Mouse (Mus musculus) forebrain, embryonic 14.5 days (tissue): ENCODE measurements around the gene Acox1. TPM values are rescaled to one million over a fixed set of nuclear protein-coding genes. Genes with fewer than 3 reads are reported as not detected.

Experiments
- ATAC-seq: fragments of 200-750 bp; cut with Nextera tagmentation; 2 replicates; pipeline ENCODE4 v1.8.0; 2017; ENCODE audit warnings: mild to moderate bottlenecking, moderate library complexity
- DNase-seq: peaks from one replicate; pipeline ENCODE4 v3.0.0-alpha.2; 2015; ENCODE audit warnings: low spot score
- H3K27ac ChIP-seq: fragments of 300-500 bp; sonication (generic); 2 replicates; pipeline ENCODE4 v1.5.1; 2014; ENCODE audit warnings: low read depth, mild to moderate bottlenecking, control low read depth, low read length, moderate library complexity
- H3K27me3 ChIP-seq: fragments of 300-500 bp; sonication (generic); replicated peaks from 2 replicates; pipeline ENCODE4 v1.6.1; 2014; ENCODE audit warnings: low read length, control low read depth, mixed read lengths; ENCODE audit not compliant: control insufficient read depth, insufficient read depth
- H3K36me3 ChIP-seq: fragments of 300-500 bp; sonication (generic); 2 replicates; pipeline ENCODE4 v1.6.1; 2014; ENCODE audit warnings: low read length, control low read depth; ENCODE audit not compliant: control insufficient read depth, insufficient read depth
- H3K4me1 ChIP-seq: fragments of 300-500 bp; sonication (generic); 2 replicates; pipeline ENCODE4 v1.6.1; 2014; ENCODE audit warnings: antibody characterized with exemption, low read length, control low read depth; ENCODE audit not compliant: control insufficient read depth, insufficient read depth
- H3K4me2 ChIP-seq: fragments of 300-500 bp; sonication (generic); 2 replicates; pipeline ENCODE4 v1.6.1; 2014; ENCODE audit warnings: mild to moderate bottlenecking, control low read depth, low read length
- H3K4me3 ChIP-seq: fragments of 300-500 bp; sonication (generic); 2 replicates; pipeline ENCODE4 v1.5.1; 2014; ENCODE audit warnings: low read depth, low read length, control low read depth
- H3K9ac ChIP-seq: fragments of 300-500 bp; sonication (generic); 2 replicates; pipeline ENCODE4 v1.6.1; 2014; ENCODE audit warnings: mild to moderate bottlenecking, low read length, control low read depth, moderate library complexity
- H3K9me3 ChIP-seq: fragments of 300-500 bp; sonication (generic); replicated peaks from 2 replicates; pipeline ENCODE4 v1.6.1; 2016; ENCODE audit warnings: low read length, control low read depth, mixed read lengths; ENCODE audit not compliant: control insufficient read depth
- WGBS: fragments of 180-500 bp; shearing (Covaris S2); extraction: QIAGEN DNeasy Blood & Tissue Kit; methylation state at CpG from one replicate; pipeline ENCODE4 v1.1.7; 2014; 5-methylcytosine and 5-hydroxymethylcytosine counted together
- polyA plus RNA-seq: library from polyadenylated mRNA; unstranded; fragments of >200 nt; fragmentation: Nextera tagmentation; extraction: Ambion mirVana; gene quantifications from 2 replicates; pipeline ENCODE4 v1.2.1, GENCODE M21; 2014

Acox1 gene
- polyA plus RNA-seq, 1 experiment from 2014 or later = 48.1 TPM

GRCm38 (mm10) chr11:116201151-116201550 is 2.3 kb upstream of the Acox1 start:
- Histone ChIP-seq H3K4me2 (no peak overlapping the region), H3K4me3 (no peak overlapping the region), H3K27ac (no peak overlapping the region), H3K9me3 (no peaks in the 10 kb centered on the region), H3K27me3 (no peaks in the 10 kb centered on the region), H3K36me3 (peaks cover 13% of the 10 kb centered on the region), H3K4me1 (peaks cover 13% of the 10 kb centered on the region), H3K9ac (no peak overlapping the region)
- DNase-seq (no peak), ATAC-seq (no peak)
- WGBS = 92% methylated on average over 2 of the region's 2 CpGs

DNA sequence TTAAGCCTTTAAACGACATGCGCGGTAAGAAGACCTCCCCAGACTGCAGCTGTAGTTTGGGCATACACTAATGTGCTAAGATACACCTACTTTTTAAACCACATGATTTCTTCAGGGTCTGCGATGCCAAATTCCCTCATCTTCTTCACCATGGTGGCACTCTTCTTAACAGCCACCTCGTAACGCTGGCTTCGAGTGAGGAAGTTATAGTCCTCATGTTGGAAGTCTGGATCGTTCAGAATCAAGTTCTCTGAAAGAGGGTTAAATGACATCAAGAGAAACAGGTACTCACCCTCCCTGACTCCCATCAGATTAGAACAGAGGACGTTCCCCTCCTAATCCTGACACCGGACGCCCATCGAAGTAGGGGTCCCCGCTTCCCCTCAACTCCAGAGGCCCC is 713 bp downstream of the Acox1 start:
- peak overlapping the region; percentile 74 for H3K4me3 ChIP-seq
- WGBS = 25% methylated on average over 13 of the region's 13 CpGs
- 0 out of 2 replicates have a peak, but pooled peaks cover 9% of the 10 kb centered on the region for H3K36me3 ChIP-seq
- peak overlapping the region; percentile 93 for H3K27ac ChIP-seq
- peak overlapping the region; percentile 88 for H3K9ac ChIP-seq
- peaks cover 13% of the 10 kb centered on the region for H3K4me1 ChIP-seq
- no peaks in the 10 kb centered on the region for H3K9me3 ChIP-seq
- peak overlapping the region; percentile 74 for H3K4me2 ChIP-seq
- DNase-seq = no peak
- no peak; the same call in 1 of the 2 replicates for ATAC-seq
- H3K27me3 ChIP-seq = no peaks in the 10 kb centered on the region

DNA sequence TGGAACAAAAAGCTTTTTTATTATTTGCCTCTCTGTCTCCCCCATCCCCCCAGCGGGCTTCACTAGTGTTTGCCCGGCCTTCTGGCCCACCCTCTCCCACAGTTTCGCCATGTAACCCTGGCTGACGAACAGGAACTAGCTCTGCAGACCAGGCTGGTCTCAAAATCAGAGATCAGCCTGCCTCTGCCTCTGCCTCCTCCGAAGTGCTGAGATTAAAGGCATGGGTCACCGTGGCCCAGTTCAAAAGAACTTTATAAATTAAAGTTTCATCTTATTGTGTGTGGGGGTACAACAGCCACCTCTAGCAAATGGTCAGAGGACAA is 1.3 kb downstream of the Acox1 start:
- DNase-seq (no peak), ATAC-seq (no peak)
- peaks cover 13% of the 10 kb centered on the region for H3K4me1 ChIP-seq
- 0 out of 2 replicates have a peak, but pooled peaks cover 9% of the 10 kb centered on the region for H3K36me3 ChIP-seq
- H3K27ac ChIP-seq = no peak overlapping the region
- H3K4me2 ChIP-seq = peak overlapping the region; percentile 74
- 0 out of 2 replicates have a peak overlapping the region, but pooled peaks have one; percentile 4 for H3K4me3 ChIP-seq
- H3K9me3 ChIP-seq = no peaks in the 10 kb centered on the region
- H3K27me3 ChIP-seq = no peaks in the 10 kb centered on the region
- H3K9ac ChIP-seq = peak overlapping the region; percentile 35; the same call in 1 of the 2 replicates
- WGBS = 88% methylated on average over 6 of the region's 6 CpGs

DNA sequence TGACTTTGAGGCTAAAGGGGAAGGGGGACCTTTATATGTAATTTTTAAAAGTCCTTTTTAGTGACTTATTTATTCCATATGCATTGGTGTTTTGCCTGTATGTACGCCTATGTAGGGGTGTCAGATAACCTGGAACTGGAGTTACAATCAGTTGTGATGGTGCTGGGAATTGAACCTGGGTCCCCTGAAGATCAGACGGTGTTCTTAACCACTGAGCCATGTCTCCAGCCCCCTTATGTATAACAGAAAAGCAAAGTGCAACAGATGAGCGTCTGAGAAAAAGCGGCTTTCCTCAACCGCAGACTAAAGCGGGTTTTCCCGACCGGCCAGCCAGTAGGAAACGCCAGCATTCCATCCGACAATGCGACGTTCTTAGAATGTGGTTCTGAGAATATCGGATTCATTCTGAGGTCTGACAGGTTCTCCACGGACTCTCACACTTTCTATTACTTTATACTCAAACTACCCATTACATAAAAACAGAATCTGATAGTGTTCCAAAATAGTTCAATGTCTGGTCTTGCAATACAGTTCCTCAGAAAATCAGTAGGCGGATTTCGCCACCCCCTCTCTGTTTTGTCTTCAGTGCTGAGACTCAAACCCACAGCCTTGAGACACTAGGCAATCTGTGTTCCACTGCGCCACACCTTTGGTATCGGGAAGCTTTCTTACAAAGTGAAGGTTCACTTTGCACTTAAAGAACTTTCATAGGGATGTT is 1.8 kb downstream of the Acox1 start:
- Histone ChIP-seq H3K4me3 (0 out of 2 replicates have a peak overlapping the region, but pooled peaks have one; percentile 4), H3K27me3 (no peaks in the 10 kb centered on the region), H3K27ac (no peak overlapping the region), H3K9ac (no peak overlapping the region), H3K9me3 (no peaks in the 10 kb centered on the region), H3K4me2 (peak overlapping the region; percentile 74; the same call in 1 of the 2 replicates), H3K36me3 (peaks cover 9% of the 10 kb centered on the region; the same call in 1 of the 2 replicates), H3K4me1 (peaks cover 13% of the 10 kb centered on the region)
- 94% methylated on average over 18 of the region's 18 CpGs for WGBS
- no peak for DNase-seq
- no peak for ATAC-seq

DNA sequence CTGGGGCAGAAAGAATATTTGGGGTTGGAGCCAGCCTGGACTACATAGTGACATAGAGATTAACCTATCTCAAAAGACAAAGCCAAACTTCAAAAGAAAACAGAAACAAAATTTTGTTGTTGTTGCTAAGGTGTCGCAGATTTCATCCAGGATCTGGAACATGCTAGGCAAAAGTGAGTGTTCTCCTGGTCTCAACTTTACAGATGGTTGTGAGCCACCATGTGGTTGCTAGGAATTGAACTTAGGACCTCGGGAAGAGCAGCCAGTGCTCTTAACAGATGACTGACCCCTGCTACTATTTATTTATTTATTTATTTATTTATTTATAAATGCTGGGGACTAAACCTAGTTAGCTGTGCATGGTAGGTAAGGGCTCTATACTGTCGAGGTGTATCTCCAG is 2.5 kb downstream of the Acox1 start:
- Histone ChIP-seq H3K9ac (no peak overlapping the region), H3K9me3 (no peaks in the 10 kb centered on the region), H3K27ac (no peak overlapping the region), H3K27me3 (no peaks in the 10 kb centered on the region), H3K4me2 (no peak overlapping the region), H3K4me3 (no peak overlapping the region), H3K4me1 (peaks cover 13% of the 10 kb centered on the region), H3K36me3 (peaks cover 13% of the 10 kb centered on the region; the same call in 1 of the 2 replicates)
- 88% methylated on average over 3 of the region's 3 CpGs for WGBS
- DNase-seq (no peak), ATAC-seq (no peak)

DNA sequence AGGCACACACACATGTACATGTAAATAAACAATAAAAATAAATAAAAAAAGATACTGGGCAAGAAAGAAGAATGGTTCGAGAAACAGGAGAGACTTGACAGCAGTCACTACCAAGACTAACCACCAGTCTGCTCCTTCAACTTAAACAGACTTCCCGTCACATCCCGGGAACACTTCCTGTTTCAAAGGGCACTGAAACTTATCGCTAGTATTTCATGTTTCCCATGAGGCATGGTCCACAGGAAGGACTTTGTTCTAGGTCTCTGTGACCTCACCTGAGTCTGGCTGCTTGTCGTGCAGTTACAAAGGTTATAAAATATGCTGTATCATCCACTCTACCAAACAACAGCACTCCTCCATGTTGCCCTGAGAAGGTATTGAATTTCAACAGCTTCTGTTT is 3.6 kb downstream of the Acox1 start:
- Histone ChIP-seq H3K27ac (no peak overlapping the region), H3K27me3 (no peaks in the 10 kb centered on the region), H3K4me3 (no peak overlapping the region), H3K9ac (no peak overlapping the region), H3K4me2 (no peak overlapping the region), H3K36me3 (peaks cover 23% of the 10 kb centered on the region), H3K9me3 (no peaks in the 10 kb centered on the region), H3K4me1 (peaks cover 13% of the 10 kb centered on the region)
- DNase-seq (no peak), ATAC-seq (no peak)
- 85% methylated on average over 5 of the region's 5 CpGs for WGBS

- Histone ChIP-seq H3K27ac (no peak overlapping the region), H3K4me2 (no peak overlapping the region), H3K4me1 (peaks cover 13% of the 10 kb centered on the region), H3K27me3 (no peaks in the 10 kb centered on the region), H3K9me3 (no peaks in the 10 kb centered on the region), H3K9ac (no peak overlapping the region), H3K4me3 (no peak overlapping the region), H3K36me3 (peaks cover 29% of the 10 kb centered on the region)
- no peak for ATAC-seq
- no peak for DNase-seq
- 92% methylated on average over 8 of the region's 8 CpGs for WGBS
Observed at GRCm38 (mm10) chr11:116194619-116195018, 4.2 kb downstream of the Acox1 start.

DNA sequence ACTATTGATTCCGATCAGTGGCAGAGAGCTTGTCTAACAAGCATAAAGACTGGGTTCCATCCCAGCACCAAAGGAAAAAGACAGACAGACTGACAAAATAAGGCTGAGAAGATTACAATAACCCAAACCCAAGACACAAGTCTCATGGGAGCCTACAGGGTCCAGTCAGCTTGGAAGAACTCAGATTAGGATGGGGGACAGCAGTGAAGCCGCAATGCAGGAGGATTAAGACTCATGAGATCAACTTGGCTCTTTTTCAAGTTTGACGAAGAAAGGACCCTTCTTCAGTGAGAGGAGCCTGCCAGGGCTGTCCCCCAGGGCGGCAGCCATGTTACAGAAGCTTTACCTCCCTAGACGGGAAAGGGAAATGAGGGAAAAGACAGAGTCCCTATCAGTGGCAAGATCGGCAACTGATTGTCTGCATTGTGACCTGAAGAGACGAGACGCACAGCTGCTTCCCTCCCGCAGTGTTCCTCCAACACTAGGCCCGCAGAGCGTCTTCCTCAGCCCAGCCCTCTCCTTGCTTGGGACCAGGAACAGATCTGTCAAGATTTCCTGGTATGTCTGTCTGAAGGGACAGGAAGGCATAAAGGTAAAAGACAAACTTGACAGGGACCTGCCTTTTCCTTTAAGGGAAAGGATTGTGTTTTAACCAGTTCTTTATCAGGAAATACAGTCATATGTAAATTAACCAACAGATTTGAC is 11.5 kb downstream of the Acox1 start:
- Histone ChIP-seq H3K4me3 (no peak overlapping the region), H3K4me1 (no peaks in the 10 kb centered on the region), H3K27me3 (no peaks in the 10 kb centered on the region), H3K9me3 (no peaks in the 10 kb centered on the region), H3K4me2 (no peak overlapping the region), H3K9ac (0 out of 2 replicates have a peak overlapping the region, but pooled peaks have one; percentile 10), H3K36me3 (peaks cover 66% of the 10 kb centered on the region), H3K27ac (no peak overlapping the region)
- no peak for ATAC-seq
- peak; percentile 45 for DNase-seq
- 41% methylated on average over 11 of the region's 11 CpGs for WGBS

- no peak overlapping the region for H3K4me2 ChIP-seq
- H3K27me3 ChIP-seq = no peaks in the 10 kb centered on the region
- H3K4me3 ChIP-seq = no peak overlapping the region
- no peak overlapping the region for H3K9ac ChIP-seq
- H3K36me3 ChIP-seq = peaks cover 71% of the 10 kb centered on the region
- DNase-seq (no peak), ATAC-seq (no peak)
- H3K27ac ChIP-seq = no peak overlapping the region
- H3K9me3 ChIP-seq = no peaks in the 10 kb centered on the region
- no peaks in the 10 kb centered on the region for H3K4me1 ChIP-seq
- 86% methylated on average over 11 of the region's 11 CpGs for WGBS
Observed at GRCm38 (mm10) chr11:116186360-116186759, 12.5 kb downstream of the Acox1 start.
